Mouse (Mus musculus): Measurements from ENCODE around the gene Rrp7a. TPM values are rescaled to one million over a fixed set of nuclear protein-coding genes. Genes with fewer than 3 reads are reported as not detected.

The Rrp7a gene
- polyA plus RNA-seq, 1 experiment, result 24.6 TPM

- 13% methylated on average over 11 of the region's 11 CpGs for WGBS
These were observed 9.7 kb downstream of the Rrp7a start for GRCm38 (mm10) chr15:83112898-83113297.

DNA sequence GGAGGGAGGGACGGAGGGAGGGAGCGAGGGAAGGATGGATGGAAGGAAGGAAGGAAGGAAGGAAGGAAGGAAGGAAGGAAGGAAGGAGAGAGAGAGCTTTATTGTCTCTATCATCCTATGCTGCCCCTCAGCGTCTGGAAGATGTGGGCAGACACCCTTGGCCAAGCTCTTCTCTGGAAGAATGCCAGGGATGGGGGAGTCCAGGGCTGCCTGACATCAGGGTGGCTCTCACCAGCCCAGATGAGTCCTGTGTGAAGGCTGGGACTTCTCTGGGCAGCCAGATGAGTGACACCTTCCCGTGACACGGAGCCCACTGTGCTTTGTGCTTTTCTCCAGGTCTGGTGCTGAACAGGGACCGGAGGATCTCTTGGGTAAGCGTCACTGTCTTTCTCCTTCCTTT lies 10.7 kb downstream of the Rrp7a start:
- WGBS, result 75% methylated on average over 7 of the region's 7 CpGs
- H3K4me1 ChIP-seq (ENCODE audit: control insufficient read depth, insufficient read depth, low read length), result no peaks in the 10 kb centered on the region
- H3K4me3 ChIP-seq (replicated peaks; ENCODE audit: control insufficient read depth, low read depth, low read length), result no peak overlapping the region
- no peak overlapping the region for H3K27ac ChIP-seq (ENCODE audit: control insufficient read depth, insufficient read depth, low read depth, low read length, poor library complexity)
- no peak for TF ChIP-seq CTCF (IDR thresholded peaks at IDR 0.05; ENCODE audit: control insufficient read depth, insufficient read depth, low read length)
- no peak for TF ChIP-seq POLR2A (IDR thresholded peaks at IDR 0.05; ENCODE audit: borderline replicate concordance, control insufficient read depth, low read depth, low read length)

More at GRCm38 (mm10) chr15:83112898-83113297, 9.7 kb downstream of the Rrp7a start:
- no peak for TF ChIP-seq POLR2A (IDR thresholded peaks at IDR 0.05; ENCODE audit: borderline replicate concordance, control insufficient read depth, low read depth, low read length)
- peak; percentile 61 for TF ChIP-seq CTCF (IDR thresholded peaks at IDR 0.05; ENCODE audit: control insufficient read depth, insufficient read depth, low read length)
- Histone ChIP-seq H3K4me3 (replicated peaks; ENCODE audit: control insufficient read depth, low read depth, low read length) (no peak overlapping the region), H3K27ac (ENCODE audit: control insufficient read depth, insufficient read depth, low read depth, low read length, poor library complexity) (no peak overlapping the region), H3K4me1 (ENCODE audit: control insufficient read depth, insufficient read depth, low read length) (no peaks in the 10 kb centered on the region)

DNA sequence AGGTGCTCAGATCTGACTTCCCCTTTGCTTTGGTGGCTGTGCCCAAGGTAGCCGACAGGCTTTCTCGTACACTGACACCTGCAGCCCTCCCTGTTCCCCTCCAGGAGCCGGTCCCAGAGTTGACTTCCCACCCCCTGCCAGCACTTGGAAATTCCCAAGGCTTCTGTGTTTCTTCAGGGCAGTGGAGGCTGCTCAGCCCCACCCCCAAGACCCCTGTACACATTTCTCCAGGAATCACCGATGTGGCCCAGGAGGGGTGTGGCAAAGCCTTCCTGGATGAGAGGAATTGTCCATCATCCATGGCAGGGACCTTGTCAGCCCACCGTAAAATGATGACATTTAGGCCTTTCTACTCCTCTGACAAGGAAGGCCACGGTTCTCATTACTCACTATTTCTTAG lies 11.3 kb downstream of the Rrp7a start:
- Histone ChIP-seq H3K4me1 (ENCODE audit: control insufficient read depth, insufficient read depth, low read length) (no peaks in the 10 kb centered on the region), H3K4me3 (replicated peaks; ENCODE audit: control insufficient read depth, low read depth, low read length) (no peak overlapping the region), H3K27ac (ENCODE audit: control insufficient read depth, insufficient read depth, low read depth, low read length, poor library complexity) (no peak overlapping the region)
- TF ChIP-seq CTCF (IDR thresholded peaks at IDR 0.05; ENCODE audit: control insufficient read depth, insufficient read depth, low read length), result no peak
- TF ChIP-seq POLR2A (IDR thresholded peaks at IDR 0.05; ENCODE audit: borderline replicate concordance, control insufficient read depth, low read depth, low read length), result no peak
- WGBS, result 62% methylated on average over 6 of the region's 6 CpGs

- Histone ChIP-seq H3K4me1 (ENCODE audit: control insufficient read depth, insufficient read depth, low read length) (no peaks in the 10 kb centered on the region), H3K27ac (ENCODE audit: control insufficient read depth, insufficient read depth, low read depth, low read length, poor library complexity) (no peak overlapping the region), H3K4me3 (replicated peaks; ENCODE audit: control insufficient read depth, low read depth, low read length) (no peak overlapping the region)
- WGBS, result 84% methylated on average over 6 of the region's 6 CpGs
- TF ChIP-seq CTCF (IDR thresholded peaks at IDR 0.05; ENCODE audit: control insufficient read depth, insufficient read depth, low read length) (no peak), POLR2A (IDR thresholded peaks at IDR 0.05; ENCODE audit: borderline replicate concordance, control insufficient read depth, low read depth, low read length) (no peak)
These were observed 14.8 kb downstream of the Rrp7a start for GRCm38 (mm10) chr15:83107814-83108213.

GRCm38 (mm10) chr15:83106426-83106825 lies 16.2 kb downstream of the Rrp7a start:
- Histone ChIP-seq H3K4me1 (ENCODE audit: control insufficient read depth, insufficient read depth, low read length) (no peaks in the 10 kb centered on the region), H3K4me3 (replicated peaks; ENCODE audit: control insufficient read depth, low read depth, low read length) (no peak overlapping the region), H3K27ac (ENCODE audit: control insufficient read depth, insufficient read depth, low read depth, low read length, poor library complexity) (no peak overlapping the region)
- TF ChIP-seq POLR2A (IDR thresholded peaks at IDR 0.05; ENCODE audit: borderline replicate concordance, control insufficient read depth, low read depth, low read length), result no peak
- TF ChIP-seq CTCF (IDR thresholded peaks at IDR 0.05; ENCODE audit: control insufficient read depth, insufficient read depth, low read length), result no peak
- WGBS, result 86% methylated on average over 6 of the region's 6 CpGs

DNA sequence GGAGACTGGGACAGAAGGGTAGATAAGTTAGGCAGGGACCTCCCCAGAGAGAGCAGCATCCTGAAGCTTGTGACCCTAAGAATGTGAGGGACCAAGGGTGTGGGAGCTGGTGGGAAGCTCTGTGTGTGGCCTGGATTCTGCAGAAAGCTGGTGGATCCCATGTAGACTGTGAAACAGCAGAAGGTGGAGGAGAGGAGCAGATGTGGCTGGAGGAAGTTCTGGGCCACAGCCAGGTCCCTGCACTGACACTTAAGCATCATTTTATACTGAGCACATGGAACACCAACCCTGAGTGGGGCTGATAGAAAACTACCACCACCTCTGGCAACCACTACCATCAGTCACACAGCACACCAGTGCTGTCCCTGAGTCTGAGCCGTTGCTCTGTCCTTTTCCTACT lies 19.5 kb downstream of the Rrp7a start:
- 75% methylated on average over 1 of the region's 1 CpGs for WGBS

GRCm38 (mm10) chr15:83100332-83100662 lies 22.3 kb downstream of the Rrp7a start:
- WGBS, result 0% methylated on average over 8 of the region's 8 CpGs
- no peaks in the 10 kb centered on the region; the same call in 1 of the 2 replicates for H3K4me1 ChIP-seq (ENCODE audit: control insufficient read depth, insufficient read depth, low read length)
- TF ChIP-seq CTCF (IDR thresholded peaks at IDR 0.05; ENCODE audit: control insufficient read depth, insufficient read depth, low read length) (no peak), POLR2A (IDR thresholded peaks at IDR 0.05; ENCODE audit: borderline replicate concordance, control insufficient read depth, low read depth, low read length) (no peak)
- peak overlapping the region; percentile 35 for H3K27ac ChIP-seq (ENCODE audit: control insufficient read depth, insufficient read depth, low read depth, low read length, poor library complexity)
- peak overlapping the region; percentile 75 for H3K4me3 ChIP-seq (replicated peaks; ENCODE audit: control insufficient read depth, low read depth, low read length)

More for the DNA sequence above, 19.5 kb downstream of the Rrp7a start:
- Histone ChIP-seq H3K27ac (ENCODE audit: control insufficient read depth, insufficient read depth, low read depth, low read length, poor library complexity) (no peak overlapping the region), H3K4me3 (replicated peaks; ENCODE audit: control insufficient read depth, low read depth, low read length) (no peak overlapping the region), H3K4me1 (ENCODE audit: control insufficient read depth, insufficient read depth, low read length) (no peaks in the 10 kb centered on the region; the same call in 1 of the 2 replicates)
- no peak for TF ChIP-seq CTCF (IDR thresholded peaks at IDR 0.05; ENCODE audit: control insufficient read depth, insufficient read depth, low read length)
- no peak for TF ChIP-seq POLR2A (IDR thresholded peaks at IDR 0.05; ENCODE audit: borderline replicate concordance, control insufficient read depth, low read depth, low read length)

GRCm38 (mm10) chr15:83099533-83100331 lies 22.9 kb downstream of the Rrp7a start:
- Histone ChIP-seq H3K4me3 (replicated peaks; ENCODE audit: control insufficient read depth, low read depth, low read length) (peak overlapping the region; percentile 75), H3K4me1 (ENCODE audit: control insufficient read depth, insufficient read depth, low read length) (no peaks in the 10 kb centered on the region; the same call in 1 of the 2 replicates), H3K27ac (ENCODE audit: control insufficient read depth, insufficient read depth, low read depth, low read length, poor library complexity) (peak overlapping the region; percentile 35)
- TF ChIP-seq CTCF (IDR thresholded peaks at IDR 0.05; ENCODE audit: control insufficient read depth, insufficient read depth, low read length), result no peak
- TF ChIP-seq POLR2A (IDR thresholded peaks at IDR 0.05; ENCODE audit: borderline replicate concordance, control insufficient read depth, low read depth, low read length), result peak; percentile 75
- 4% methylated on average over 31 of the region's 31 CpGs for WGBS
